Mouse (Mus musculus): ENCODE results near the gene Spdef.

Spdef gene

DNA sequence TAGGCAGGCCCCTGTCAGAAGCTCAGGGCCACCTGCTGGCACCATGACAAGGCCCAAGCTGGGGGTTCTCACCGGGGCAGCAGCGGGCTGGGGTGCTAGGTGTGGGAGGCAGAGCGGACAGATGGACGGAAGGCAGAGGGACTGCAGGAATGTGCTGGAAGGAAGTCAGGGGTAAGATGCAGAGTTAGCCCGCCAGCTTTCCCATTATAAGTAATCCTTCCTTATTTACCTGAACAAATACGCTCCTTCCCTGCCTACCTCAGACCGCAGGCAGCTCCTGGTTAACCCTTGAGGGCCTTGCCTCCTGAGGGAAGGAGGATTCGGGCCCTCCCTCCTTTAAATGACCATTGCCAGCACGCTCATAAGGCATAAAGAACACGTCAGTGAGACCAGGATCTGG, at the start of gene Spdef:
Gene Spdef (minus strand): TSS at position 186 of the 400 bp plus-strand sequence.
- WGBS, result 86% methylated on average over 10 of the region's 10 CpGs

DNA sequence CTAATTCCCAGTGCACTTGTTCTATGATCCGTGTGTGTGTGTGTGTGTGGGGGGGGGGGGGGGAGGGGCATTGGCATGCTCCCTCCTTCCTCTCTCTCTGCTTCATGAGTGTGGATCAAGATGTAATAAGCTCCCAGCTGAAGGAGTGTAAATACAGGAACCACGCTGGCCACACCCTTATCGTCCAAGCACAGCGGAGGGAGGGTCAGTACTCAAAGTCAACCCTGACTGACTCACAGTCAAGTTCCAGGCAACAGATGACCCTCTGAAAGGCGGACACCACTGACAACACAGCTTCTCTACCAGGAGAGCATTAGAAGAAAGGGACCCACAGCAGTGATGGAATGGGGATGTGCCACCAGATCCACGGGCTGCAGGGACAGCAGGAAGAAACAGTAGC, 49.1 kb upstream of the Spdef start:
- WGBS, result 72% methylated on average over 6 of the region's 6 CpGs

DNA sequence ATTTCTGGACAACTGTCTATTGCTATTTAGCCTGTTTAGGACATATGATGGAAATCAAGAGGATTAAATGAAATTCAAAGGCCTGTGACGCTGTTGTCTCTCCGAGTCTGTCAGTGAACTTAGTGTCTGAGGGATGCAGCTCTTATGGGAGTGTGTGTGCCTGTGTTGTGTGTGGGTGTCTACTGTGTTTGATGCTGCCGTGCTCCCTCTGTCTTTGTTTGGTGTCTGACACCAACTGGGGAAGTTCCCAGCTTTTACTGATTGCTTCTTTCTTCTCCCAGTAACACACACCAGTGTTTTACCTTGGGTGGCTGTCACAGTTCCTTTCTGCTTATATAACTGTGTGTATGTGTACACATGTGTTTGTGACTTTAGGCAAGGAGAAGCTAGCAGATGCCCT, 45.4 kb upstream of the Spdef start:
- 44% methylated on average over 3 of the region's 3 CpGs for WGBS

DNA sequence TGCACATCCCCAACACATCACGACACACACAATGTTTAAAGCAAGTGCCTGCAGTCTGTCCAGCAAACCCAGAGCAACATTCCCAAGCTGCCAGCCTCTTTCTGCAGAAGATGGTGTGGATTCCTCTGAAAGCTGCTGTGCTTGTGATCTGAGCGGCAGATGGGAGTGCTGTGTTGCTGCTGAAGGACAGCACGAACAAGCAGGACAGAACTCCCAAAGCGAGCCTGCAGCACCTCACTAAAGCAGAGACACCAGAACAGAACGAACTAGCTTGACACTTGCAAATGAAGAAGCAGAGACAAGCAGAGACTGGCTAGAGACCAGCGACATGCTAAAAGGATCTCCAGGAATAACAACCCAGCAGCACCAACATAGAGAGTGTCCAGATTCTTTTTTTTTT, 42.9 kb upstream of the Spdef start:
- 57% methylated on average over 6 of the region's 6 CpGs for WGBS

DNA sequence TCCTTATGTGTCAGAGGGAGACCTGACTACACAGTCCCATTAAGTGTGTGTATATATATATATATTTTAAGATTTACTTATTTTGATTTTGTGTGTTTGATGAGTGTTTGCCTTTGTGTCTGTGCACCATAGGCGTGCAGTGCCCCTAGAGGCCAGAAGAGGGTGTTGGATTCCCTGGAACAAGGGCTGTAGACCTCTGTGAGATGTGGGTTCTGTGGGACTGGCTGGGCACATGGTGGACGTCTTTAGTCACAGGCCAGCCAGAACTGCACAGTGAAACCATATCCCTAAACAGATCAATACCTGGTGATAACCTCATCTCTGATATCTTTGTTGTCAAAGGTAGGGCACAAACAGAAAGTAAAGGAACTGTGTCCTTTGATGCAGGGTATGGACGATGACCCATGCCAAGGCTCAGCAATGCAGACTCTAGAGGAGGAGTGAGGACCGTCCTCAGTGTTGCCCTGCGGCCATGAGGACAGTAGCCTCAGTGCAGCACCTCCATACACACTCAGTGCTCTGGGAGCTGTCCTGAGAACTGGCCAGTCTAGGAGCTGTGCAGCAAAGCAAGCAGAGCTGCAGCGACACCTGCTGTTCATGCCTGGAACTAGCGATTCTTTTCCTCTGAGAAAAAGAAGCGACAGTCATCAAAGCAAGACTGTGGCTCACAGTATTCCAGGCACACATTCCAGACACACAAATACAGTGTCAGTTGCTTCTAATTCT, 40.2 kb upstream of the Spdef start:
- WGBS, result 57% methylated on average over 8 of the region's 8 CpGs

DNA sequence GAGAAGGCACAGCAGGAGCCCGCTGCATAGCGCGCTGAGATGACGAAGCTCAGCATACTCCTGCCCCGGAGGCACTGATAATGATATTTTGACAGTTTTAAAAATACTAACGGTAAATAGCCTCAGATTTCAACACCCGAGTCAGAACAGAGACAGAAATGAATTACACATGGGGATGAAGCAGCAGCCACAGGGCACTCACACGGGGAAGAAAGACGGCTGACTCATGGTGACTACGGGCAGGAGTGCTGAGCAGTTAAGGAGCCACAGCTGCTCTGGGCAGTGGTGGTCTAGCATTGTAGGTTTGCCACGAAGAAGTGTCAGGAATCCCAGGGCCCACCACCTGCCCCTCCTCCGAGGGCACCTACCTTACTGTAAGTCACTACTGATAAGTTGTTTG, 38.8 kb upstream of the Spdef start:
- 63% methylated on average over 12 of the region's 12 CpGs for WGBS

DNA sequence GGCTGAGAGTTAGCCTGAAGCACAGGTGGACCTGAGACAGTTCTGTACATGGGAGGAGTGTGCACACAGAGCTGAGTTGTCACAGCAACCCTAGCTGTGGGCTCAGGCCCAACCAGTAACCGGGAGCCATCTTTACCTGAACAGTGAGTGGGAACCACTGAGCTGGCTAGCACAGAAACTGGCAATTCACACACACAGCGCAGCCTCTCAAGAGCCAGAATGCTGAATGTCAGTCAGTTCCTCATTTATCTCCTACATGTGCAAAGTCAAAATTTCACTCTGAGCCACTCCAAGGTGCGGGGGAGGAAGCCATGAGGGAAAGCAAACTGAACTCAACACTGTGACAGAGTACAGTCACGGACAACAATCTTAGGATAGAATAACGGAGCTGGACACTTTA, 38.4 kb upstream of the Spdef start:
- 51% methylated on average over 5 of the region's 5 CpGs for WGBS

DNA sequence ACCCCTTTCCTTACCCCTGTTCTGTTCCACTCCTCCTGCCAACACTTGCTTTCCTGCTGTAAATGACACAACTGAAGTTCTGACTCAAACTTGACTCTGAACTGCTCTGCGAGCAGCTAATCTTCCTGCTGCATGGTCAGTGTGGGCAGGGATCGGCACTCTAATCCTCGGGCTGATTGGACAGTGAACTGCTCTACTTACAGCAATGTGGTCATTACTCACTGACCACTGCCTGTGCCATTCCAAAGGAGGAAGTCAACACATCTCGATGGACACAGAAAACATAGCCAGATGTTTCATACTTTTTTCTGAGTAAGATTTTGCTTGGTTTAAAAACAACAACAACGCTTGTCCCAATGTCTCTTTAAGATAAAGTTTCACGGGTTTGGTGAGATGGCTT, 36.3 kb upstream of the Spdef start:
- WGBS, result 95% methylated on average over 6 of the region's 6 CpGs

DNA sequence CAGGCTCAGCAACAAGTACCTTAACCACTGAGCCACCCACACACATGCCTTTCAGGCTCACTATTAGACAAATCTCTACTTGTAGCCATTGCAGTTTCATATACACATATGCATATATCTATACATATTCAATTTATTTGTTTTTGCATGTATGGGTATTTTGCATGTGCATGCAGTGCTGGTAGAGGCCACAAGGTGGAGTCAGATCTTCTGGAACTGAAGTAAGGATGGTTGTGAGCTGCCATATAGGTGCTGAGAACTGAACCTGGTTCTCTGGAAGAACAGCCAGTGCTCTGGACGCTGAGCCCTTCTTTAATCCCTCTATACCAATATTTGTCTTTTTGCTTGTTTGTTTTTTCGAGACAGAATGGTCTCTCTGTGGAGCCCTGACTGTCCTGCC, 35.7 kb upstream of the Spdef start:
- WGBS, result 91% methylated on average over 2 of the region's 2 CpGs

DNA sequence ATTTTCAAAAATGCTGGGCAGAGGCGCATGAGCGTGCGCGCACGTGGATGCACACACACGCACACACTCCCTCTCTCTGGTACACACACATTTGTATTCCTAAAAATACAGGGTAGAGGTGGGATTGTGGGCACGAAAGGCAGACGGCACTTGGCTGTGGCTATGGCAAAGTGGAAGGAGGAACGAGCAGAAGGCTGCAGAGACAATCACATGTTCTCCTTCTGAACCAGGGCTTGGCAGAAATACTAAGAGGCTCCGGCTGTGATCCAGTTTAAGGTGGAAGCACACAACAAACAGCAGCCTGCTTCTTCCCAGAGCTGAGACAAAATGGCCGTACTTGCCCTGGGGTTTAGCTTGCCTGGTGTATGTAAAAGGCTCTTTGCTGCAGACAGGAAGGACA, 34.1 kb upstream of the Spdef start:
- 40% methylated on average over 11 of the region's 11 CpGs for WGBS

DNA sequence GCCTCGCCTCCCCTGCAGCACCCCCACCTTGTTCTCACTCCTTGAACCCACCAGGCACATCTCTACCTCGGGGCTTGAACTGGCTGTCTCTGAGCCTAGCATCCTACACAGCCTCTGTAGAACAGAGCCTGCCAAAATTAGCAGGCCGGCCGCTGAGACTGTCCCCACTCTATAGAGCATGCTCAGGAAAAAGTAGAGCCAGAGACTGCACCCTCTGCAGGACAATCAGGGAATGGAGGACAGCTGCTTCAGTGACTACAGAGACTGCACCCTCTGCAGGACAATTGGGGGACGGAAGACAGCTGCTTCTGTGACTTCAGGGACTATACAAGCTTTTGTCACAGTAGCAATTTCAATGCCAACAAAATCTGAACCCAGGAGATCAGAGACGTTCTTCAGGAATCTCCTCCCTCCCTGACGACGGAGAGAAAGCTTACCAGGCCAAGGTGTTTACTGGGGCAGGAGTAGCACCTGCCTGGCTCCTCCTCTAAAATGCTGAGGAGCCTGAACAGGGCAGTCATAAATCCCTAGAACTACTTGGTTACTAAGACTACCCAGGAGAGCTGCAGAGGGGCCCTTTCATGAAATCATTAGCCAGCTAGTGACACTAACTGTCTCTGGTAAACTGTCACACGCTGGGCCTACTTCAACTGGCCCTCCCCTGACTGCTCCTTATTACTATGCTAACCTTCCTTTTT, 33.0 kb upstream of the Spdef start:
- 30% methylated on average over 9 of the region's 9 CpGs for WGBS

DNA sequence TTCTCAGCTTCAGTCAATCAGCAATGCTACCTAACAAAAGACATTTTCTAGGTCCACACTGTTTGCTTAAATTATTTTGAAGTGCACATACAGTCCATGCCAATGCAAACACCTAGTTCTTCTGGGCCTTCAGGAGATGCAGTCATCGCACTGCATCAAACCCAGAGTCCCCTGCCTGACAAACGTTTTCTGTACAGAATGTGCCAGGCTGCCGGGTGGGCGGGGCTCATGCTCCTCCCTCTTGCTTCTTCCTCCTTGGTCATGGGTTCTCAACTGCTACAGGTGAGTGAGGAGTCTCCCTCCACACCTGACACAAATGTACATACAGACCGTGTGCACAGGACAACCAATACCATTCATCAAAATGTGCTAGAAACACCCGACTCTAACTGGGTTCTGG, 31.4 kb upstream of the Spdef start:
- WGBS, result 74% methylated on average over 6 of the region's 6 CpGs

DNA sequence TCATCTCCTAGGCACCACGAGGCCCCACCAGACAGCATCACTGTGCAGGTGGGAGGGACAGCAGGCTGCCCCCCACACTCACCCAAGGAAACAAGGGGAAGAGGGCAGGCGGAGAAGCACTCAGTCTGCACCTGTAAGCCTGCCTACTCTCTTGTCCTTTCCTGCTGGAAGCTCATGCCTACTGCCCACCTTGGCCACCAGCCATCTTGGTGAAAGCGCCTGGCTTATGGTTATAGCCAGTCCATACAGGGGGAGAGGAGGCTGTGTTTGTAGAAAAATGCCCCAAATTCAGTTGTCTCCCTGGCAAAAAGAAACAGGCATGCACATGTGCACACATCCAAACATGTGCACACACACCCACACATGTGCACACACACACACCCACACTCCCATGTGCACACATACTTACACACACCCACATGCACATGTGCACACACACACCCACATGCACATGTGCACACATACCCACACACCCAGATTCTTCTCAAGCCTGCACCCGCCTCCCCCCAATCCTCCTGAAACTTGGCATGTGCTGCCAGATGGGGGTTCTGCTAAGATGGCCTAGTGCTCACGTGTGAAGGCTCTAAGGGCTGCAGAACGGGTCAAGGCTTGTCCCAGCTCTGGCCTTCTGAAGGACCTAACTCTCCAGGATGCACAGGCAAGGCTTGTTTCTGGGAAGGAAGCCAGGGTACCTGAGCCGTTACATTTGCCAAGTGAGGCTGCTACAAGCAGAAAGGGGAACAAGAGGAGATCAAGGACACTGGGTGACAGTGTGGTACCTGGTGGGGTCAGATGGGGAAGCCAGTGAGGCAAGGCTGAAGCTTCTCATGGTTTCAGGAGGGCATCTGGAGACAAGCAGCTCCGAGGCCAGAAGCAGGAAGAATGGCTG, 22.8 kb upstream of the Spdef start:
- WGBS, result 65% methylated on average over 8 of the region's 8 CpGs

DNA sequence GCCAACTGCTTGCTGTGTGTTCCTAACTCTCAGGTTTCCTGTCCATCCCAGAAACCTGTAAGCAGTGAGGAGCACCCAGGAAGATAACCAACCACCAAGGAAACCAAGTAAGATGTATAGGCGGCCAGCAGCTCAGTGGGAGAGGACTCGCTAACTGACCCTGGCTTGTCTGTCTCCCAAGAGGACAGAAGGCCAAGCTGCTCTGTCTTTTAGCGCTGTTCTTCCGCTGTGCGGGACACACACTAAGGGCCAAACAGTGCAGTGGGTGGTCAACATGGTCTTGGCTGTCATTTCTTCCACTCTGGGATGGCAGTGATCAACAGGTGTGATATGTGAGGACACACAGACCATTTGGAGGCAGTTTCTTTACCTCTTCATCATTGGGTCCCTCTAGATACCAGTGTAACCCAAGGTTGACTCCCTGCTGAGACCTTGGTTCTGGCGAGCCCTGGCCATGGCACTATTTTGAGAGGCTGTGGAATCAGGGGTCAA, 21.7 kb upstream of the Spdef start:
- WGBS, result 91% methylated on average over 6 of the region's 6 CpGs

DNA sequence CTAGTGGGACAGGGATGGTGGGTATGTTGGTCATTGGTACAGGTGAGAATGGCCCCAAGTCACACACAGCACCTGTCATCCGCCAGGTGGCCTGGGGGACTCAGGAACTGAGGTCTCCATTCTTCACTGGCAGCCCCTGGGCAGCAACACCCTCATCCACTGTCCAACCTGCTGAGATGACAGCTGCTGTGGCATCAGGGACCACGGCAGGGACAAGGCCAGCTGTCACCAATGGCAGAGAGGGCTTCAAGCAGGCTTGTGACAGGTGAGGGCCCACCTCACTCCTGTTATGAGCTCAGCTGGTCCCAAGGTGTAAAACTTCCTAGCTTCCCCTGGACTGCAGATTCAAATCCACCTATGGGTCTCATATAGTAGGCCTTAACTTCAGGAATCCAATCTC, 19.4 kb upstream of the Spdef start:
- WGBS, result 87% methylated on average over 2 of the region's 2 CpGs

DNA sequence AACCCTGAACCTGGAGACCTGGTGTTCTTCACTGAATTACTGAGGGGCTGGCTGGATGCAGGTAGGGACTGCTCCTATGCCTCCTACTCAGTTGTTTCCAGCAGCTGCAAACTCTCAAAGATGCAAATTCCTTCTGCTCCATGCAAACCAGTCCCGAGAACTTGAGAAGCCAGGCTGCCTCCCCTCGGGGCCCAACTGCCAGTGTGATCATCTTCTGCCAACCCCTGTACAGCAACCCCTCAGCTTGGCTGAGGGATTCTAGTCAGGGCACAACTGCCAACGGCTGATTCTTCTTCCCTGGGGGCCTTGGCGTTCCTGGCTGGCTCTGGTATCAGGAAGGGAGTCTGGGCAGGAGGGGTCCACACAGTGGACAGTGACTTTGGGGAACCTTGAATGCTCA, 17.7 kb upstream of the Spdef start:
- WGBS, result 42% methylated on average over 4 of the region's 4 CpGs

DNA sequence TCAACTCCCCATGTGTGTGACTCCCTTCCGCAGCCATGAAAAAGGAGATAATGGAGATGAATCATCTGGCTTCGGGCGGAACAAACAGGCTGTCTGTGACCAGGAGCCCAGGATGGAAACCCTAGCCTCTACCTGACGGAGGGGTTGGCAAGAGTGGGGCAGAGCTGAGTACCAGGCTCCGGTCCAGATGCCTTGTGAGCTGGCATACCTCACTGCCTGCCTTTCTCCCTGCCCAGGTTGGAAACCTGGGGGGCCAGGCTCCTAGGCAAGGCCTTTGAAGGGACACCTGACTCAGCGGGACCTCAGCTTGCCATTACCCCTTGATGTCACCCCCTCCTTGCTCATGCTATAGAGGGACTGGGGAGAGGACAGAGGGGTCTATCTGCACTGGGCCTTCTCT, 12.2 kb upstream of the Spdef start:
- 84% methylated on average over 6 of the region's 6 CpGs for WGBS

DNA sequence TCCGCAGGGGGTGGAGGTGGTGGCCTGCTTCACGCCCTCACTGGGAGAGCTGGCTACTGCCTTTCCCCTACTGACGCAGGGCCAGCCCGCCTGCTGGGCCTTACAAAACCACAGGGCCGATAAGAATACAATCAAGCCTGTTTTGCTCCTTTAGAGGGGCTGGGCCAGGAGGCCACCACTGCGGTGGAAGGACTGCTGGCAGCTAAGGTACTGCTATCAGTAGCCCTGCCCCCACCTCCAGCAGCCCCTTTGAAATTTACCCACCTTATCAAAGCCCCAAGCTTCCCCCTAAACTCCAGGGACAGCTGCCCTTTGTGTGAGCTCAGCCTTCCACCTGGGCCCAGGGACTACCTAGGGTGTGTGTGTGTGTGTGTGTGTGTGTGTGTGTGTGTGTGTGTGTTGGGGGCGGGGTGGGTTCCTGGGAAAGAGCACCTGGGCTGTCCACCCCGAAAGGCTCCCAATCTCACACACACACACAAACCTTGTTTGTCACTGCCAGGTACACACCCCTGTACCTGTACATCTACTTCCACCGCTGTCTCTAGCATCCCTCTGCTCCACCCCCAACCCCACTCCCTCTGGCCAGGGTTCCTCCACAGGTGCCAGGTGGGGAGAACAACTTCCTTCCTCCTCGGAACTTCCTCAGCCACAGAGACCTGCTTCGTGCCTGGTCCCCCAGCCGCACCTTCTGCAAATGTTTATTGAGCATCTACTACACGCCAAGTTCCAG, 5.8 kb upstream of the Spdef start:
- 54% methylated on average over 12 of the region's 13 CpGs for WGBS

DNA sequence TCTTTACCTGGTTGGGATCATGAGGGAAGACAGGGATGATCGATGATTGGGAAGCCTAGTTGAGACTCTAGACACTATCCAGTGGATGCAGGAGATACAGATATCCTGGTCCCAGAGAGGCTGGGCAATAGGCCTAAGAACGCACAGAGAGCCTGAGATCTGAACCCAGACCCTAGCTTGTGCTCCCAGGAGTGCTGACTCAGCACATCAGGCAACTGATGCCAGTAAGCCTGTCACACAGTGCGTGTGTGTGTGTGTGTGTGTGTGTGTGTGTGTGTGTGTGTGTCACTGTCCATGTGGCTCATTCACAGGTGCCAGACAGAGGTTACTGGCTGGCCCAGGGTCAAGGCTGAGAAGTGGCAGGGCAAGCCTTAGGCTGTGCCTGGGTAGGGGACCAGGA, 3.9 kb upstream of the Spdef start:
- WGBS, result 89% methylated on average over 3 of the region's 3 CpGs

DNA sequence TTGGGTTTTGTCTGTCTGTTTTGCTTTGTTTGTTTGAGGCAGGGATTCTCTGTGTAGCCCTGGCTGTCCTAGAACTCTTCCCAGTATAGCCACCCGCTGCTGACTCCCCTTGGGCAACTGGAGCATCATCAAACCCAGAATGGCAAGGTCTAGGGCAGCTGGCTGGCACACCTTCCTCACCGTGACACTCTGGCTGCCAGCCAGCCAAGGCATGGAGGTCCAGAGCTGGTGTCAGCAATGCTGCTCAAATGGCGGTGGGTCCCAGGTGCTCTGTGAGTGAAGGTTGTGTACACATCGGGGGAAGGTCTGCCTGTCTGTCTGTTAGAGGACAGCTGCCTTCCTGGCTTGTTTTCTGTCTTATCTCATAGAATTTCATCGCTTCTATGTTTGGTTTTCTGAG, 3.4 kb upstream of the Spdef start:
- whole genome bisulfite sequencing, result 75% methylated on average over 5 of the region's 5 CpGs

DNA sequence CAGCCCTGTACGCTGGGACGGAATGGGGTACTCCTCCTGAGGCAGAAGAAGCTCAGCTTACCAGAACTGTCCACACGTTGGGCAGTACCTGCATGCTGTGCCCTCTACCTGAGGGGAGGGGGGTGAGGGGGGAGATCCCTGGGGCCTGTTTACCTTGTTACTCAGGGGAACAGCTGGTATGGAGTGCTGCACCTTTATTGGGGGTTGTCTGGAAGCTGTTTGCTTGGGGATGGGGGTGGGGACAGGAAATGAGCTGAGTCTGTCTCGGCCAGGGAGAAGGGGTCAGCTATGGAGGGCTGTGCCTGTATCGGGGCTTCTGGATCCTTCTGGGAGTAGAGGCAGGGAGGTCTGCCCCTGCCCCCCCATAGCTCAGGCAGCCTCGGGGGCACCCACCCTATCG, 2.2 kb downstream of the Spdef start:
- 69% methylated on average over 7 of the region's 7 CpGs for WGBS

DNA sequence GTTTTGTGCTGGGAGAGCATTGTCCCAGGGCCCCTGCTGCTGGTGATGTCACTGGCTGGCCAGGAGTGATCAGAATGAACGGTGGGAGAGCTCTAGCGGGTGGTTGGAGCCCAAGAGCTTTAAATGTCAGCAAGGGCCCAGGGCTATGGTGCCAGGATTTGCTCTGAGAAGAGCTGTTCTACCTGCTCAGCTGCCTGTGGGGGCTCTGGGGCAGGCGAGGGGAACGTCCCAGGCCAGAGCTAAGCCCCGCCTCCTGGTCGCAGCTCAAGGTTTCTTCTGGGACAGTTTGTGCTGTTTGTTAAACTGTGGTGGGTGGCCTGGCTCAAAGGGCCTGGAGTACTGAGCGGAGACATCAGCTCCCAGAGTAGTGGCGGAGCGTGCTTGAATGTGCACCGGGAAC, 3.3 kb downstream of the Spdef start:
- WGBS, result 41% methylated on average over 10 of the region's 10 CpGs

Measured in cerebral cortex, adult 2 months (tissue).